ENCODE assay signal across 24 mouse cellular contexts in the genomic region with DNA sequence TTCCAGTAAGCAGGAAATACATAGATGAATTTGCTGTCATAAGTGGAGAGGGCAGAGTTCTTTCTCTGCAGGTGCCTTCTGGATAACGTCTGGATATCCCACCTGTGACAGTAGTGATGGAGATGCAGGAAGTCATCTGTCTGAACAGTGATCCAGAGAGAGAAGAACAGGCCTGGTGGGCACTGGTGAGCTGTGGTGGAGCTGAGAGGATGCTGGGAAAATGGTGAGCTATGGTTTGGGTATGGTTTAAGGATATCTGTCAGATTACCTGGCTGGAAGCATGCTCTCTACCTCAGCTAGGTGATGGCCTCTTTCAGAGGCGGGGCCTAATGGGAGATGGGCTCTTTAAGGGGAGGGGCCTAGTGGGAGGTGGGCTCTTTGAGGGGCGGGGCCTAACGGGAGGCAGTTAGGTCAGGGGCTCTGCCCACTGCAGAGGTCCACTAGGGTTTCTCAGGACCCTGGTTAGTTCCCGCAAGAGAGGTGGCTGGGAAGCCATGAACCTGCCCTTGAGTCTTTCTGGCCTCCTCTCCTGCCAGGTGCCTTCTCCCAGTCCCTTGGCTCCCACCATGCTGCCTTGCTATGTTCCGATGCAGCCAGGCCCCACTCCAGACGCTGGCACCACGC. TPM values are rescaled to one million over a fixed set of nuclear protein-coding genes. Genes with fewer than 3 reads are reported as not detected.
DNase-seq lines count a peak whose midpoint lies in the region; ATAC-seq lines count a peak whose summit lies in the region.
"Had no signal": no experiment of that assay in that cellular context is flagged by ENCODE, and none has a peak within 500 bp of the region (broad histone marks: within the 10 kb centered on the region; RNA-seq: fewer than 3 reads in every experiment).

No protein-coding gene starts in this region.

- no peak overlapping the region for H3K4me2 ChIP-seq in midbrain, embryonic 13.5 days (replicated peaks)
- H3K4me2 ChIP-seq: embryonic facial prominence, embryonic 12.5 days; forebrain, embryonic 15.5 days; heart, embryonic 11.5 days; heart, embryonic 15.5 days; hindbrain, embryonic 13.5 days had no signal

- peaks cover 96% of the 10 kb centered on the region for H3K27me3 ChIP-seq in midbrain, embryonic 10.5 days (ENCODE audit: low read depth, poor library complexity, severe bottlenecking)
- peaks cover 93% of the 10 kb centered on the region for H3K27me3 ChIP-seq in midbrain, embryonic 13.5 days

- WGBS in midbrain, embryonic 10.5 days, result 17% methylated on average over 8 of the region's 8 CpGs
- 16% methylated on average over 6 of the region's 8 CpGs for WGBS in midbrain, embryonic 13.5 days

- no peak overlapping the region for H3K9ac ChIP-seq in midbrain, embryonic 13.5 days (replicated peaks)
- H3K9ac ChIP-seq: embryonic facial prominence, embryonic 12.5 days; forebrain, embryonic 15.5 days; heart, embryonic 15.5 days; hindbrain, embryonic 13.5 days had no signal

- no peaks in the 10 kb centered on the region for H3K9me3 ChIP-seq in midbrain, embryonic 10.5 days (replicated peaks)
- H3K9me3 ChIP-seq in midbrain, embryonic 13.5 days, result no peaks in the 10 kb centered on the region
- H3K9me3 ChIP-seq: embryonic facial prominence, embryonic 12.5 days; forebrain, embryonic 15.5 days; heart, embryonic 15.5 days; hindbrain, embryonic 13.5 days had no signal

- H3K36me3 ChIP-seq in midbrain, embryonic 10.5 days, result no peaks in the 10 kb centered on the region
- no peaks in the 10 kb centered on the region for H3K36me3 ChIP-seq in midbrain, embryonic 13.5 days
- H3K36me3 ChIP-seq: embryonic facial prominence, embryonic 12.5 days; forebrain, embryonic 15.5 days; heart, embryonic 15.5 days; hindbrain, embryonic 13.5 days had no signal

- no peak for DNase-seq in midbrain, embryonic 10.5 days (ENCODE audit: low spot score)
- DNase-seq in retina, embryonic 14.5 days (ENCODE audit: low spot score), result peak; percentile 20
- DNase-seq in retina, postnatal 1 day, result no peak
- peak; percentile 54 for DNase-seq in ES-CJ7 (ENCODE audit: low read depth, low spot score)
- no peak for DNase-seq in kidney, adult 9 months
- no peak for DNase-seq in left cerebral cortex, postnatal 25 days (ENCODE audit: low spot score in 2 of 2)
- DNase-seq: adrenal gland, postnatal 10 days; cerebellum, adult 11 months; cerebellum, adult 8-10 months; cerebellum, postnatal 25 days; gastrocnemius, postnatal 36 days; heart, adult 18-20 months; heart, postnatal 14 days had no signal

- H3K27ac ChIP-seq in midbrain, embryonic 10.5 days (replicated peaks), result no peak overlapping the region; the same call in 1 of the 2 replicates
- no peak overlapping the region for H3K27ac ChIP-seq in midbrain, embryonic 13.5 days
- H3K27ac ChIP-seq: embryonic facial prominence, embryonic 12.5 days; forebrain, embryonic 15.5 days; heart, embryonic 15.5 days; hindbrain, embryonic 13.5 days; hindbrain, postnatal 0 days had no signal

- intact Hi-C loops in left cerebral cortex, postnatal 25 days (cut with DNase I), result loop anchor here (10.0 kb wide), 1 partner anchor 356 kb away; no protein-coding TSS in a partner anchor

- H3K4me3 ChIP-seq in midbrain, embryonic 10.5 days, result peak overlapping the region; percentile 19; the same call in 1 of the 2 replicates
- no peak overlapping the region for H3K4me3 ChIP-seq in midbrain, embryonic 13.5 days (replicated peaks)
- H3K4me3 ChIP-seq: embryonic facial prominence, embryonic 12.5 days; forebrain, embryonic 15.5 days; heart, embryonic 15.5 days; hindbrain, embryonic 13.5 days had no signal

- ATAC-seq in midbrain, embryonic 13.5 days, result no peak
- ATAC-seq: forebrain, embryonic 15.5 days; hindbrain, postnatal 0 days; Patski had no signal

- peaks cover 28% of the 10 kb centered on the region for H3K4me1 ChIP-seq in midbrain, embryonic 10.5 days
- peaks cover 21% of the 10 kb centered on the region for H3K4me1 ChIP-seq in midbrain, embryonic 13.5 days (replicated peaks)

RNA-seq across cellular contexts. Expression of a gene that starts 17.3 kb away (rescaled TPM):
- 1.3 and 1.8 TPM in 2 replicates for polyA plus RNA-seq in midbrain, embryonic 10.5 days (2016; fragmentation: Nextera tagmentation; extraction: Ambion mirVana)
- 4.9 and 6.5 TPM in 2 replicates for polyA plus RNA-seq in midbrain, embryonic 13.5 days (2015; fragmentation: Nextera tagmentation; extraction: Ambion mirVana)
- total RNA-seq in left cerebral cortex, postnatal 25 days (2021), result not detected
- total RNA-seq: heart, adult 18-20 months; heart, postnatal 14 days; hematopoietic stem cell, adult 5-6 weeks had no signal
- polyA plus RNA-seq: cortical plate, adult 2 months; heart, embryonic 15.5 days; intestine, embryonic 14.5 days; Patski had no signal

Comparison
In these comparisons a context has a peak if more than half of its experiments do, and no peak if none do; other contexts are left out.
1. DNase-seq: peak in retina, embryonic 14.5 days (single experiment) and ES-CJ7 (single experiment); none in midbrain, embryonic 10.5 days (single experiment), retina, postnatal 1 day (single experiment), kidney, adult 9 months (single experiment) and left cerebral cortex, postnatal 25 days (0 of 2).